Mouse (Mus musculus): ENCODE measurements around the gene Etl4.

DNA sequence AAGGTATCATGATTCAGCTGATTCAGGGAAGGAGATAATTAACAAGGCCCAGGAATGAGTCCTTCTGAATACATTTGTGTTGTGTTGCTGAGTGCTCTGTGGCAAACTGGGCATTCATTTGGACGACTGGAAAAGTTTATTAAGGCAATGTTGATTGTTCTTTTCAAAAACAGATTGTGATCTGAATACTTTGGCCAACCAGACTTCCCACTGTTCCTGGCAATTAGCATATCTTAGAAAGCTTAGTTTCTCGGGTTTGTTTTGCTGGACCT lies 745.7 kb downstream of the Etl4 start:
- TF ChIP-seq TAL1 (IDR thresholded peaks at IDR 0.05; ENCODE audit: low read length) = no peak
- TF ChIP-seq GATA1 (IDR thresholded peaks at IDR 0.05; ENCODE audit: low read length) = no peak

Data from erythroblast, embryonic 14.5 days (primary cell).